Mouse (Mus musculus): Measurements from ENCODE around the gene Carns1. TPM values are rescaled to one million over a fixed set of nuclear protein-coding genes. Genes with fewer than 3 reads are reported as not detected.
A peak's percentile ranks its signal among the peaks of the same experiment; 100 is the strongest.

Carns1 gene
- total and polyA plus RNA-seq, 3 experiments = 1.7 to 4.0 (median 3.8) TPM

GRCm38 (mm10) chr19:4191528-4192250 is 16.4 kb upstream of the Carns1 start, which contains the start of gene Ppp1ca:
Gene Ppp1ca, plus strand, starts transcription at chr19:4192065.
- dilution Hi-C loops (cut with MboI; ENCODE audit: extremely low pct_ligation_motif_present, extremely low pct_unique_long_range_greater_than_20kb, low sequenced_read_pairs) = no loop called here
- H3K9ac ChIP-seq (ENCODE audit: insufficient read depth, low read depth) = peak within 1 kb of the TSS; percentile 74
- H3K36me3 ChIP-seq (replicated peaks in 1 of 2; ENCODE audit: control insufficient read depth in 1 of 2, insufficient read depth in 1 of 2, low read length in 1 of 2) = peaks cover 46 to 63% of the 10 kb centered on the region in 2 experiments
- H3K27me3 ChIP-seq (replicated peaks) = no peaks in the 10 kb centered on the region
- H3K4me1 ChIP-seq (ENCODE audit: control insufficient read depth in 1 of 2, insufficient read depth in 2 of 2) = peaks cover 21 to 65% of the 10 kb centered on the region in 2 experiments
- peaks cover 46% of the 10 kb centered on the region for H3K79me2 ChIP-seq (replicated peaks; ENCODE audit: control insufficient read depth, extremely low read depth, insufficient read depth, poor library complexity, severe bottlenecking)
- peak within 1 kb of the TSS; percentile 82 for H3K27ac ChIP-seq (ENCODE audit: insufficient read depth, low read depth)
- DNase-seq (ENCODE audit: extremely low read depth) = peak; percentile 94
- TF ChIP-seq NELFE (IDR thresholded peaks at IDR 0.05; ENCODE audit: low read depth, low read length) = peak; percentile 82
- peak; percentile 70 for TF ChIP-seq TBP (conservative IDR thresholded peaks at IDR 0.05; ENCODE audit: low read depth, low read length)
- TF ChIP-seq MEF2A (IDR thresholded peaks at IDR 0.05; ENCODE audit: borderline replicate concordance, low read depth, low read length) = peak; percentile 47
- TF ChIP-seq ZMIZ1 (IDR thresholded peaks at IDR 0.05; ENCODE audit: low read depth, low read length) = peak; percentile 56; the same call in 1 of the 2 replicates
- 0 out of 2 replicates have a peak, but pooled peaks have one; percentile 7 for TF ChIP-seq IRF4 (IDR thresholded peaks at IDR 0.05; ENCODE audit: low read depth, low read length)
- TF ChIP-seq JUN (IDR thresholded peaks at IDR 0.05; ENCODE audit: insufficient read depth, low read depth, low read length) = no peak
- TF ChIP-seq ZNF384 (IDR thresholded peaks at IDR 0.05; ENCODE audit: low read depth, low read length) = peak; percentile 73
- 0 out of 2 replicates have a peak, but pooled peaks have one; percentile 18 for TF ChIP-seq KAT2A (IDR thresholded peaks at IDR 0.05; ENCODE audit: insufficient replicate concordance, low read length)
- TF ChIP-seq MAX (IDR thresholded peaks at IDR 0.05; ENCODE audit: low read length) = peak; percentile 32
- TF ChIP-seq PAX5 (IDR thresholded peaks at IDR 0.05; ENCODE audit: low read length) = no peak
- TF ChIP-seq BHLHE40 (IDR thresholded peaks at IDR 0.05; ENCODE audit: low read depth, low read length) = peak; percentile 11; the same call in 1 of the 2 replicates
- peak; percentile 22 for TF ChIP-seq RAD21 (IDR thresholded peaks at IDR 0.05; ENCODE audit: low read depth, low read length)
- peak; percentile 21; the same call in 1 of the 2 replicates for TF ChIP-seq SMC3 (IDR thresholded peaks at IDR 0.05; ENCODE audit: low read depth, low read length)
- 0 out of 2 replicates have a peak, but pooled peaks have one; percentile 39 for TF ChIP-seq MYC (IDR thresholded peaks at IDR 0.05; ENCODE audit: low read depth, low read length)
- TF ChIP-seq EP300 (IDR thresholded peaks at IDR 0.05; ENCODE audit: low read length) = peak; percentile 52; the same call in 1 of the 2 replicates
- peak; percentile 46 for TF ChIP-seq POLR2AphosphoS2 (IDR thresholded peaks at IDR 0.05; ENCODE audit: low read depth, low read length)
- TF ChIP-seq RCOR1 (conservative IDR thresholded peaks at IDR 0.05; ENCODE audit: low read depth, low read length) = no peak
- no peak for TF ChIP-seq GABPA (IDR thresholded peaks at IDR 0.05; ENCODE audit: insufficient replicate concordance, low read depth, low read length)
- peak; percentile 87 for TF ChIP-seq POLR2A (IDR thresholded peaks at IDR 0.05; ENCODE audit: low read depth, low read length)
- no peak; the same call in 1 of the 2 replicates for TF ChIP-seq MXI1 (IDR thresholded peaks at IDR 0.05; ENCODE audit: low read depth, low read length)
- 0 out of 2 replicates have a peak, but pooled peaks have one; percentile 34 for TF ChIP-seq TCF12 (IDR thresholded peaks at IDR 0.05; ENCODE audit: low read depth, low read length)
- TF ChIP-seq USF2 (conservative IDR thresholded peaks at IDR 0.05; ENCODE audit: low read depth, low read length) = no peak
- peak in 1 of 2 experiments; percentile 73; a peak in 2 of 4 replicates for TF ChIP-seq CTCF (conservative IDR thresholded peaks at IDR 0.05 in 1 of 2, IDR thresholded peaks at IDR 0.05 in 1 of 2; ENCODE audit: low read depth in 2 of 2, low read length in 2 of 2)
- TF ChIP-seq ELF1 (IDR thresholded peaks at IDR 0.05; ENCODE audit: low read depth, low read length) = peak; percentile 80; the same call in 1 of the 2 replicates
- TF ChIP-seq ETS1 (conservative IDR thresholded peaks at IDR 0.05; ENCODE audit: low read depth, low read length) = no peak
- peak; percentile 13; the same call in 1 of the 2 replicates for TF ChIP-seq HCFC1 (IDR thresholded peaks at IDR 0.05; ENCODE audit: low read depth, low read length)
- 0 out of 2 replicates have a peak, but pooled peaks have one; percentile 24 for TF ChIP-seq NRF1 (IDR thresholded peaks at IDR 0.05; ENCODE audit: low read depth, low read length)
- TF ChIP-seq SIN3A (IDR thresholded peaks at IDR 0.05; ENCODE audit: low read length) = peak; percentile 72; the same call in 1 of the 2 replicates
- peak; percentile 98 for TF ChIP-seq MAZ (IDR thresholded peaks at IDR 0.05; ENCODE audit: low read depth, low read length)
- H3K4me3 ChIP-seq (replicated peaks in 1 of 3; ENCODE audit: low read depth in 2 of 3, low read length in 2 of 3, poor library complexity in 1 of 3) = peak within 1 kb of the TSS; percentile 86 to 89 (median 87)
- H3K9me3 ChIP-seq (replicated peaks; ENCODE audit: low read length) = no peaks in the 10 kb centered on the region
- in situ Hi-C loops (cut with MboI; ENCODE audit: low pct_ligation_motif_present, low pct_unique_long_range_greater_than_20kb, low sequenced_read_pairs) = no loop called here
- peak within 1 kb of the TSS; percentile 70 for H3K4me2 ChIP-seq (ENCODE audit: insufficient read depth, low read depth, poor library complexity, severe bottlenecking)
